Mouse (Mus musculus) lung, postnatal 0 days (tissue): ENCODE measurements around the gene Ccdc126.

Experiments
- CTCF ChIP-seq: IDR thresholded peaks from 2 replicates; pipeline ENCODE4 v1.5.1; 2016; ENCODE audit warnings: antibody characterized with exemption, mild to moderate bottlenecking
- EP300 ChIP-seq: IDR thresholded peaks from 2 replicates; pipeline ENCODE4 v1.6.1; 2016; ENCODE audit warnings: antibody characterized with exemption, mild to moderate bottlenecking, control low read depth

DNA sequence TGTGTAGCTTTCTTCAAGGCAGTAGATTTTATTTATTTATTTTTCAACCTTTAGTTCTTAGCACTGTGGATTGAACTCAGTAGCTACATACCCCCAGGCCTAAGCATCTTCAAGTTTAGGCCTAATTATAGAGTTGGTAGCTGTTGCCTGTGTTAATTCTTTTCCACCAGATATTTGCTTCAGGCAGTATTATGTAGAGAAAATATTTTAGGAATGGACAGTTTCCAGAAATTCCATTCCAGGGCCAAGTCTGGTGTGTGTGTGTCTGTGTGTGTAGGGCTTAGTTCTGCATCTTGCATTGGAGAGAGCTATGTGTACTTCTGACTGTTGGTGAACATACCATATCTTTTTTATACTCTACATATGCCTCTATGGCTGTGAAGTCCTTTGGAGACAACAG is 3.0 kb downstream of the Ccdc126 start:
- TF ChIP-seq CTCF (no peak), EP300 (no peak)
